Mouse (Mus musculus) central nervous system, embryonic 11.5 days (tissue): Measurements from ENCODE around the gene Acadm. TPM values are rescaled to one million over a fixed set of nuclear protein-coding genes. Genes with fewer than 3 reads are reported as not detected.

Experiments
- polyA plus RNA-seq: library from polyadenylated mRNA; depleted of rRNA; stranded (reverse); fragments of >200 nt; gene quantifications from 2 replicates; pipeline ENCODE4 v1.2.3, GENCODE M21; 2012; rRNA removed

Acadm gene
- 66.9 and 165 TPM in 2 replicates for polyA plus RNA-seq

GRCm38 (mm10) chr3:153944335-153944990 lies at the start of gene Acadm:
Acadm (minus strand) TSS chr3:153944632.

GRCm38 (mm10) chr3:153973171-153973948 lies 28.9 kb upstream of the Acadm start, which contains the start of gene Slc44a5:
Slc44a5 (plus strand) TSS chr3:153973436.

GRCm38 (mm10) chr3:153912546-153913509 lies 31.6 kb downstream of the Acadm start, which contains the start of gene Rabggtb:
Rabggtb (minus strand) TSS chr3:153913009.

GRCm38 (mm10) chr3:153906136-153906871 lies 38.1 kb downstream of the Acadm start, which contains the start of gene Msh4:
Msh4 (minus strand) TSS chr3:153906138.

Other genes starting within 250 kb of the Acadm start
- 13.2 and 34.2 TPM in 2 replicates for gene St6galnac3, start 219.5 kb downstream of the Acadm start, polyA plus RNA-seq
- gene Asb17, start 100.4 kb downstream of the Acadm start, polyA plus RNA-seq: 0.29 and 0.61 TPM in 2 replicates
- 0.06 and 0.10 TPM in 2 replicates for gene Msh4, start 38.5 kb downstream of the Acadm start, polyA plus RNA-seq
- gene Rabggtb, start 31.6 kb downstream of the Acadm start, polyA plus RNA-seq: 113 and 121 TPM in 2 replicates
- 5.2 and 7.1 TPM in 2 replicates for gene Slc44a5, start 28.8 kb upstream of the Acadm start, polyA plus RNA-seq